Mouse (Mus musculus) thymus, postnatal 14 days (tissue): ENCODE results near the gene Atp6v1g3.

Source experiments
- DNase-seq: peaks from one replicate; pipeline ENCODE4 v3.0.0; 2021

Gene Atp6v1g3

GRCm38 (mm10) chr1:138289455-138290425 lies 16.2 kb downstream of the Atp6v1g3 start:
- no peak for DNase-seq

GRCm38 (mm10) chr1:138291463-138291862 lies 17.9 kb downstream of the Atp6v1g3 start:
- DNase-seq, result no peak

GRCm38 (mm10) chr1:138294487-138294886 lies 20.9 kb downstream of the Atp6v1g3 start:
- no peak for DNase-seq

GRCm38 (mm10) chr1:138298156-138298555 lies 24.6 kb downstream of the Atp6v1g3 start:
- peak; percentile 23 for DNase-seq

GRCm38 (mm10) chr1:138299576-138299975 lies 26.0 kb downstream of the Atp6v1g3 start:
- peak; percentile 90 for DNase-seq

GRCm38 (mm10) chr1:138301920-138302319 lies 28.4 kb downstream of the Atp6v1g3 start:
- DNase-seq, result no peak

GRCm38 (mm10) chr1:138302756-138303155 lies 29.2 kb downstream of the Atp6v1g3 start:
- peak; percentile 45 for DNase-seq

- no peak for DNase-seq
Observed at GRCm38 (mm10) chr1:138303296-138303695, 29.8 kb downstream of the Atp6v1g3 start.

- peak; percentile 38 for DNase-seq
Observed at GRCm38 (mm10) chr1:138304141-138304915, 30.8 kb downstream of the Atp6v1g3 start.

- DNase-seq, result no peak
Observed at GRCm38 (mm10) chr1:138322657-138323056, 49.1 kb downstream of the Atp6v1g3 start.

GRCm38 (mm10) chr1:138323076-138323630 lies 49.6 kb downstream of the Atp6v1g3 start:
- no peak for DNase-seq

- no peak for DNase-seq
Observed at GRCm38 (mm10) chr1:138326091-138326490, 52.6 kb downstream of the Atp6v1g3 start.

- DNase-seq, result no peak
Observed at GRCm38 (mm10) chr1:138326566-138326965, 53.0 kb downstream of the Atp6v1g3 start.

- DNase-seq, result peak; percentile 45
Observed at GRCm38 (mm10) chr1:138327466-138328245, 54.1 kb downstream of the Atp6v1g3 start.

- DNase-seq, result peak; percentile 40
Observed at GRCm38 (mm10) chr1:138328320-138328719, 54.8 kb downstream of the Atp6v1g3 start.

GRCm38 (mm10) chr1:138330556-138330955 lies 57.0 kb downstream of the Atp6v1g3 start:
- DNase-seq, result no peak

- DNase-seq, result no peak
Observed at GRCm38 (mm10) chr1:138331596-138331995, 58.1 kb downstream of the Atp6v1g3 start.

- DNase-seq, result no peak
Observed at GRCm38 (mm10) chr1:138334701-138335100, 61.2 kb downstream of the Atp6v1g3 start.

GRCm38 (mm10) chr1:138337417-138337816 lies 63.9 kb downstream of the Atp6v1g3 start:
- DNase-seq, result no peak
